Mouse (Mus musculus) CH12.LX (cell line): ENCODE data around the gene Gpr89.

Source experiments
- CHD2 ChIP-seq: IDR thresholded peaks from 2 replicates; pipeline ENCODE4 v1.6.1; 2011; ENCODE audit warnings: low read length, improper control_type of control experiment
- CTCF ChIP-seq, 2 experiments: IDR thresholded peaks in 1 of 2; conservative IDR thresholded peaks in 1 of 2; 2 replicates each; pipeline ENCODE4 v1.5.1; 2011 to 2012; ENCODE audit warnings: low read depth in 2 of 2, low read length in 2 of 2, improper control_type of control experiment in 1 of 2, inconsistent platforms in 1 of 2, mild to moderate bottlenecking in 1 of 2, moderate library complexity in 1 of 2
- EP300 ChIP-seq: IDR thresholded peaks from 2 replicates; pipeline ENCODE4 v1.6.1; 2011; ENCODE audit warnings: low read length, improper control_type of control experiment
- HCFC1 ChIP-seq: IDR thresholded peaks from 2 replicates; pipeline ENCODE4 v1.6.1; 2012; ENCODE audit warnings: low read depth, mild to moderate bottlenecking, inconsistent platforms, low read length, improper control_type of control experiment
- KAT2A ChIP-seq: IDR thresholded peaks from 2 replicates; pipeline ENCODE4 v1.6.1; 2012; ENCODE audit warnings: low read length, improper control_type of control experiment, inconsistent platforms; ENCODE audit not compliant: insufficient replicate concordance
- POLR2A ChIP-seq: IDR thresholded peaks from 2 replicates; pipeline ENCODE4 v1.6.1; 2011; ENCODE audit warnings: low read depth, mild to moderate bottlenecking, improper control_type of control experiment, low read length
- POLR2AphosphoS2 ChIP-seq: IDR thresholded peaks from 2 replicates; pipeline ENCODE4 v1.6.1; 2011; ENCODE audit warnings: low read depth, low read length, improper control_type of control experiment
- SMC3 ChIP-seq: IDR thresholded peaks from 2 replicates; pipeline ENCODE4 v1.6.1; 2011; ENCODE audit warnings: low read depth, low read length, improper control_type of control experiment
- TBP ChIP-seq: conservative IDR thresholded peaks from 2 replicates; pipeline ENCODE4 v1.6.1; 2011; ENCODE audit warnings: low read depth, low read length, improper control_type of control experiment
- USF1 ChIP-seq: IDR thresholded peaks from 2 replicates; pipeline ENCODE4 v1.6.1; 2014; ENCODE audit warnings: low read depth, mild to moderate bottlenecking, inconsistent platforms, low read length, improper control_type of control experiment
- USF2 ChIP-seq: conservative IDR thresholded peaks from 2 replicates; pipeline ENCODE4 v1.6.1; 2011; ENCODE audit warnings: low read depth, low read length, improper control_type of control experiment
- ZC3H11A ChIP-seq: IDR thresholded peaks from 2 replicates; pipeline ENCODE4 v1.6.1; 2012; ENCODE audit warnings: low read depth, mild to moderate bottlenecking, inconsistent platforms, low read length, improper control_type of control experiment
- ZKSCAN1 ChIP-seq: IDR thresholded peaks from 2 replicates; pipeline ENCODE4 v1.6.1; 2012; ENCODE audit warnings: low read depth, inconsistent platforms, low read length, improper control_type of control experiment, borderline replicate concordance

- TF ChIP-seq POLR2AphosphoS2 (no peak), ZC3H11A (no peak), SMC3 (no peak), TBP (no peak), POLR2A (no peak), CTCF (conservative IDR thresholded peaks at IDR 0.05 in 1 of 2, IDR thresholded peaks at IDR 0.05 in 1 of 2; ENCODE audit: low read depth in 2 of 2, low read length in 2 of 2) (no peak), ZKSCAN1 (no peak), CHD2 (no peak), USF2 (no peak), USF1 (no peak), HCFC1 (no peak), EP300 (no peak), KAT2A (no peak)
Observed at GRCm38 (mm10) chr3:96828308-96828864, 76.8 kb downstream of the Gpr89 start.
